Mouse (Mus musculus) kidney, postnatal 0 days (tissue): ENCODE data around the gene Pum1. TPM values are rescaled to one million over a fixed set of nuclear protein-coding genes. Genes with fewer than 3 reads are reported as not detected.
A peak's percentile ranks its signal among the peaks of the same experiment; 100 is the strongest.
"Not testable (repeated sequence)": the region's sequence is repeated elsewhere in the genome, so short reads cannot be mapped to it uniquely, and the experiment has no call there.

Source experiments
- ATAC-seq: fragments of 200-750 bp; cut with Nextera tagmentation; replicated peaks from 2 replicates; pipeline ENCODE4 v1.8.0; 2017; ENCODE audit warnings: low read depth, moderate number of reproducible peaks, moderate TSS enrichment, moderate library complexity; ENCODE audit not compliant: low FRiP score
- DNase-seq: peaks from one replicate; pipeline ENCODE4 v3.0.0-alpha.2; 2016; ENCODE audit warnings: low spot score
- H3K27ac ChIP-seq: fragments of 300-500 bp; sonication (generic); 2 replicates; pipeline ENCODE4 v1.5.1; 2014; ENCODE audit warnings: mild to moderate bottlenecking
- H3K27me3 ChIP-seq: fragments of 300-500 bp; sonication (generic); 2 replicates; pipeline ENCODE4 v1.6.1; 2014; ENCODE audit warnings: low read length, mixed read lengths; ENCODE audit not compliant: insufficient read depth
- H3K36me3 ChIP-seq: fragments of 300-500 bp; sonication (generic); 2 replicates; pipeline ENCODE4 v1.6.1; 2014; ENCODE audit warnings: low read length, mixed read lengths; ENCODE audit not compliant: insufficient read depth
- H3K4me1 ChIP-seq: fragments of 300-500 bp; sonication (generic); replicated peaks from 2 replicates; pipeline ENCODE4 v1.6.1; 2014; ENCODE audit warnings: antibody characterized with exemption, low read length, mixed read lengths; ENCODE audit not compliant: insufficient read depth
- H3K4me2 ChIP-seq: fragments of 300-500 bp; sonication (generic); 2 replicates; pipeline ENCODE4 v1.6.1; 2014; ENCODE audit warnings: mild to moderate bottlenecking, low read length, moderate library complexity, mixed read lengths
- H3K4me3 ChIP-seq: fragments of 300-500 bp; sonication (generic); replicated peaks from 2 replicates; pipeline ENCODE4 v1.5.1; 2014; ENCODE audit warnings: low read depth, low read length
- H3K9ac ChIP-seq: fragments of 300-500 bp; sonication (generic); 2 replicates; pipeline ENCODE4 v1.6.1; 2014; ENCODE audit warnings: low read depth, low read length
- H3K9me3 ChIP-seq: fragments of 300-500 bp; sonication (generic); replicated peaks from 2 replicates; pipeline ENCODE4 v1.6.1; 2016; ENCODE audit warnings: low read length, inconsistent platforms, mixed read lengths
- CTCF ChIP-seq: IDR thresholded peaks from 2 replicates; pipeline ENCODE4 v1.5.1; 2016; ENCODE audit warnings: antibody characterized with exemption, low read depth, mild to moderate bottlenecking, moderate library complexity
- WGBS: fragments of 180-500 bp; shearing (Covaris S2); extraction: QIAGEN DNeasy Blood & Tissue Kit; methylation state at CpG from one replicate; pipeline ENCODE4 v1.1.7; 2014; 5-methylcytosine and 5-hydroxymethylcytosine counted together
- polyA plus RNA-seq: library from polyadenylated mRNA; unstranded; fragments of >200 nt; fragmentation: Nextera tagmentation; extraction: Ambion mirVana; gene quantifications from 2 replicates; pipeline ENCODE4 v1.2.1, GENCODE M21; 2015

The Pum1 gene
- polyA plus RNA-seq, 1 experiment from 2014 or later: 56.7 TPM

DNA sequence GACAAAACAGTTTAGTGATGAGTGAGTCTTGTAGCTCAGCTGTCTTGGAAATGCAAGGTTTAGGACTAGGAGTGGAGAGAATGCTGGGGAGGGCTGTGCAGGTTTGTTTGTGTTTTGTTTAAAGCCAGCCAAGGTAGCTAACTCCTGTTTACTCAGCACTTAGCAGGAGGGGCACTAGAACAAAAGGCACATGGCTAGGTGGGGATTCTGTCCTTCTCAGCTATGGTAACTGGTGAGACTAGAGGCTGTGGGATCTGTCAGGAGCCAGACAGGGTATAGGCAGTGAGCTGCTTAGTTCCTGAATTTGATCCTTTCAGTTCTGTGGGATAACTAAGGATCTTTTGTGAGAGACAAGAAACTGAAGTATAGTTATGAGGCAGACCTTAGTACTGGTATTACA lies 9.0 kb downstream of the Pum1 start:
- Histone ChIP-seq H3K4me3 (no peak overlapping the region), H3K27ac (no peak overlapping the region), H3K27me3 (no peaks in the 10 kb centered on the region), H3K4me2 (no peak overlapping the region), H3K4me1 (peaks cover 16% of the 10 kb centered on the region), H3K9ac (no peak overlapping the region), H3K9me3 (no peaks in the 10 kb centered on the region), H3K36me3 (peaks cover 20% of the 10 kb centered on the region; the same call in 1 of the 2 replicates)
- no peak for TF ChIP-seq CTCF
- ATAC-seq (no peak), DNase-seq (no peak)

DNA sequence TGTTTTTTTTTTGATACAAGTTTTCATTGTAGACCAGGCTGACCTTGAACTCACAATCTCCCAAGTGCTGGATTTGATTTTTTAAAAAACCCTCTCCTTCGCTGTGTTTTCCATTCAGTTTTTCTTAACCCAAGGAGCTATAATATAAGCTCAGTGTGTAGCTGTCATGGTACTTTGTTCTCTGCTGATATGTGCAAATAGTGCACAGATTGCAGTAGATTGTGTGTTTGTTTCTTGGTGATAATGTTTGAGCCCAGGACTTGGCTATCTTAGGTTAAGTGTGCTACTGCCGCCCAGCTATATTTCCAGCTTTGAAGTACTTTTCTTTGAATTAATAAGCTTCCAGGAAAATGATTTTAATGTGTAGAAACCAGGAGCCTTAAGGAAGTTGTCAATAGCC lies 13.6 kb downstream of the Pum1 start:
- 95% methylated on average over 2 of the region's 2 CpGs for WGBS
- no peaks in the 10 kb centered on the region for H3K9me3 ChIP-seq
- H3K36me3 ChIP-seq: 0 out of 2 replicates have a peak, but pooled peaks cover 20% of the 10 kb centered on the region
- H3K4me3 ChIP-seq: no peak overlapping the region
- ATAC-seq (no peak), DNase-seq (no peak)
- no peaks in the 10 kb centered on the region for H3K27me3 ChIP-seq
- no peak overlapping the region for H3K4me2 ChIP-seq
- TF ChIP-seq CTCF: no peak
- H3K27ac ChIP-seq: no peak overlapping the region
- H3K4me1 ChIP-seq: no peaks in the 10 kb centered on the region
- H3K9ac ChIP-seq: no peak overlapping the region

GRCm38 (mm10) chr4:130678149-130678548 lies 15.0 kb downstream of the Pum1 start:
- Histone ChIP-seq H3K9me3 (no peaks in the 10 kb centered on the region), H3K27me3 (no peaks in the 10 kb centered on the region), H3K4me1 (no peaks in the 10 kb centered on the region), H3K9ac (no peak overlapping the region), H3K27ac (no peak overlapping the region), H3K36me3 (0 out of 2 replicates have a peak, but pooled peaks cover 18% of the 10 kb centered on the region), H3K4me3 (no peak overlapping the region), H3K4me2 (no peak overlapping the region)
- ATAC-seq: no peak
- no peak for TF ChIP-seq CTCF
- DNase-seq: no peak
- WGBS: 98% methylated on average over 3 of the region's 3 CpGs

DNA sequence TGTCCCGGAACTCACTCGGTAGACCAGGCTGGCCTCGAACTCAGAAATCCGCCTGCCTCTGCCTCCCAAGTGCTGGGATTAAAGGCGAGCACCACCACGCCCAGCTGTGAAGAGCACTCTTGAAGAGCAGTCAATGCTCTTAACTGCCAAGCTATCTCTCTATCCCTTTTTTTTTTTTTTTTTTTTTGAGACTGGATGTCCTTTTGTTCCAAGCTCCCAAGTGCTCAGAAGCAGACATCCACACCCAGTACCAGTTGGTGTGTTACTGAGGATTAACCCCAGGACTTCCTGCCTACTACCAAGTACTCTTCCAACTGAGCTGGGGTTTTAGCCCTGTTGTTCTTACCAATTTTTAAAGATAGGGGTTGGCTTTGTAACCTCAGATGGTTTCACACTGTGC lies 17.6 kb downstream of the Pum1 start:
- 98% methylated on average over 6 of the region's 6 CpGs for WGBS
- H3K27me3 ChIP-seq: no peaks in the 10 kb centered on the region
- no peak overlapping the region for H3K4me2 ChIP-seq
- no peak for TF ChIP-seq CTCF
- DNase-seq (no peak), ATAC-seq (no peak)
- H3K4me1 ChIP-seq: no peaks in the 10 kb centered on the region
- 0 out of 2 replicates have a peak, but pooled peaks cover 17% of the 10 kb centered on the region for H3K36me3 ChIP-seq
- no peaks in the 10 kb centered on the region for H3K9me3 ChIP-seq
- no peak overlapping the region for H3K27ac ChIP-seq
- H3K4me3 ChIP-seq: no peak overlapping the region
- no peak overlapping the region for H3K9ac ChIP-seq

DNA sequence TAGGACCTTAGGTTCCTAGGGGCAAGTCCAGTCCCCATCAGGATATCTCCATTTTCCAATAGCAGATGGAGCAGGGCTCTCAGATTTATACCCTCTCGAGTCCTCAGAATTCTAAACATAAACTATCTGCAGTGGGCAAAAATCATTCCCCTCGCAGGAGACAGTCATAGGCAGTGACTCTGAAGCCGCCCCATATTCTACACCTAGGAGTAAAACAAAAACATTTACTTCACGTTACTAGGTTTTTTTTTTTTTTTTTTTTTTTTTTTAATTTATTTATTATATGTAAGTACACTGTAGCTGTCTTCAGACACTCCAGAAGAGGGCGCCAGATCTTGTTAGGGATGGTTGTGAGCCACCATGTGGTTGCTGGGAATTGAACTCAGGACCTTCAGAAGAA lies 19.9 kb downstream of the Pum1 start:
- H3K4me3 ChIP-seq: not testable (repeated sequence)

GRCm38 (mm10) chr4:130693936-130694335 lies 30.8 kb downstream of the Pum1 start:
- TF ChIP-seq CTCF: no peak
- Histone ChIP-seq H3K4me2 (no peak overlapping the region), H3K9ac (no peak overlapping the region), H3K36me3 (0 out of 2 replicates have a peak, but pooled peaks cover 3% of the 10 kb centered on the region), H3K4me1 (0 out of 2 replicates have a peak, but pooled peaks cover 3% of the 10 kb centered on the region), H3K9me3 (no peaks in the 10 kb centered on the region), H3K27ac (no peak overlapping the region), H3K27me3 (no peaks in the 10 kb centered on the region), H3K4me3 (no peak overlapping the region)
- DNase-seq (peak; percentile 42), ATAC-seq (no peak)
- 43% methylated on average over 3 of the region's 3 CpGs for WGBS

More for the DNA sequence above, 19.9 kb downstream of the Pum1 start:
- ATAC-seq, H3K4me2 ChIP-seq, H3K9ac ChIP-seq, DNase-seq, H3K4me1 ChIP-seq, H3K27me3 ChIP-seq, H3K27ac ChIP-seq, H3K9me3 ChIP-seq: not testable (repeated sequence)
- H3K36me3 ChIP-seq: 0 out of 2 replicates have a peak, but pooled peaks cover 12% of the 10 kb centered on the region
- 91% methylated on average over 5 of the region's 5 CpGs for WGBS

DNA sequence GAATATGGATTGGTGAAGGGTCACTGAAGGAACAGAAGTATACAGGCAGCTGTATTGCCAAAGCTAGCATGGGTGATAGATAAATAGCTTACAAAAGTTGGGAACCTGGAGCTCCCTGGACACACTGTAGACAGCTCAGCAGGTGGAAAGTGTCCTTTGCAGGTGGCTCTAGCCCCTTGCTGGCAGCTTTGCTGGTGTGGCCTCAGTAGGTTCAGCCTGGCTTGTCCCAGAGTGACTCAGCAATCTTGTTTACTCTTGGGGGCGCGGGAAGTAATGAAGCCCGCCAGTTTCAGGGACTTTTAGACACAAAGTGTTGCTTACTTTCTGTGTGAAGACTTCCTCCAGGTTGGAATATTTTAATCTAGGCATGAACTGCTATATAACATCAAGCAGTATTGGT lies 31.9 kb downstream of the Pum1 start:
- Histone ChIP-seq H3K27ac (no peak overlapping the region), H3K9me3 (no peaks in the 10 kb centered on the region), H3K9ac (no peak overlapping the region), H3K4me3 (no peak overlapping the region), H3K4me1 (peaks cover 5% of the 10 kb centered on the region; the same call in 1 of the 2 replicates), H3K27me3 (no peaks in the 10 kb centered on the region), H3K4me2 (no peak overlapping the region), H3K36me3 (0 out of 2 replicates have a peak, but pooled peaks cover 6% of the 10 kb centered on the region)
- no peak for TF ChIP-seq CTCF
- ATAC-seq: no peak
- WGBS: 85% methylated on average over 3 of the region's 3 CpGs
- no peak for DNase-seq
